Mouse (Mus musculus) liver, embryonic 14.5 days (tissue): ENCODE measurements at regions not wholly inside any gene's neighbourhood (a gene's known extent, or its start where the extent isn't known, plus 50 kb on each side); places are given as distances from the start of the nearest gene placed in this dataset.

Source experiments
- CTCF ChIP-seq: IDR thresholded peaks from 2 replicates; pipeline ENCODE4 v1.5.1; 2016; ENCODE audit warnings: antibody characterized with exemption, low read depth, control low read depth
- EP300 ChIP-seq: IDR thresholded peaks from 2 replicates; pipeline ENCODE4 v1.6.1; 2016; ENCODE audit warnings: antibody characterized with exemption, low read depth

DNA sequence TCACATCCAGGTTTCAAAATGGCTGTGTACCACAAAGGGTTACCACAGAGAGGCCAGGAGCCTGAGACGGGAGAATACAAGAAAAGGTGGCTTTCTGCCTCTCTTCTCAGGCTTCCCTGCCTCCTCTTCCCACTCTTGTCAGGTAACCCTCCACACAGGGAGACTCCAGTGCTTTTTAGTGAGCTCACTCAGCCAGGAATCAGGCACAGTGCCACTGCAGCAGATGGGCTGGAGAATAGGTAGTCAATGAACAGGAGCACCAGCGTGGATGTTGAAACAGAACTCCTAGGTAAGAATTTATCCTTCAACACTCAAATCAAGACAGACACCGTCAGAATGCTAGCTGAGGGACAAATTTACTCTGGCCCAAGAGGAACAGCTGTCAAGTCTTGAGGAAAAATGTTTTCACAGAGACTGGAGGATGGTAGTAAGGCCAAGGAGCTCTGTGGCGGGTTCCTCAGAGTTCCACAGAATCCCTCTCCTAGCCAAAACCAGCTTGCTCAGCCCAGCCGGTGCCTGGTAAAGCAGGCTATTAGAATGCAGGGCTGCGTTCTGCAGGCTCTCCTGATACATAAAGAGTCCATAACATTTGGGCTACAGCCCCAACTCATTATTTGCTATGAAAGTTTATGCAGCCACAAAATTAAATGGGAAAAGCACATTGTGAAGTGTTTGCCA lies 117.0 kb upstream of the Gm10306 start:
- no peak for TF ChIP-seq CTCF
- TF ChIP-seq EP300, result no peak
